Mouse (Mus musculus) ovary, postnatal 36 days (tissue): Measurements from ENCODE around the gene 4921511M17Rik.
"Not testable (repeated sequence)": the region's sequence is repeated elsewhere in the genome, so short reads cannot be mapped to it uniquely, and the experiment has no call there.

ENCODE experiments used
- DNase-seq: peaks from one replicate; pipeline ENCODE4 v3.0.0; 2022; ENCODE audit warnings: low spot score, mixed read lengths

The 4921511M17Rik gene

GRCm38 (mm10) chrX:154033727-154034126 is at the start of gene 4921511M17Rik:
Gene 4921511M17Rik, minus strand, starts transcription at chrX:154033827.
- not testable (repeated sequence) for DNase-seq

- not testable (repeated sequence) for DNase-seq
These were observed 21.3 kb upstream of the 4921511M17Rik start, which contains the start of gene Gm10057 for GRCm38 (mm10) chrX:154054939-154055338. Gene Gm10057, minus strand, starts transcription at chrX:154055039.

- DNase-seq = not testable (repeated sequence)
These were observed 21.1 kb downstream of the 4921511M17Rik start, which contains the start of gene Samt1 for GRCm38 (mm10) chrX:154012540-154012939. Gene Samt1, minus strand, starts transcription at chrX:154012640.

- DNase-seq = not testable (repeated sequence)
These were observed 56.7 kb downstream of the 4921511M17Rik start for GRCm38 (mm10) chrX:153976914-153977313.

DNA sequence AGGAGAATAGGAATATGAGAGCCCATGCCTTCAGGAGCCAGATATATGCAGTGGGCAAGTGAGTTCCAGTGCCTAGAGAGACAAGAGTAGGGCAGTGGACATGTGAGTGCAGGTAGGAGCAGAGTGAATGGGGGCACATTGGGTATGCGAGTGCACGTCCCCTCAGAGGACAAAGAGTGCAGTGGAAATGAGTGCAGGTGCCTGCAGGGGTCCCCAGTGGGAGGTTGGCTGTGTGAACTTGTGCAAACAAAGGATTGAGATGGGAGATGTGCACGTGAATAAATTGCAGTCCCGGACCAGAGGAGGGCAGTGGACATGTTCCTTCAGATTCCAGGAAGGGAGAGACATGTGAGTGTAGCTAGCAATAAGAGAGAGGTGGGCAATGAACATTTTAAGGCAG is 57.2 kb downstream of the 4921511M17Rik start:
- not testable (repeated sequence) for DNase-seq

DNA sequence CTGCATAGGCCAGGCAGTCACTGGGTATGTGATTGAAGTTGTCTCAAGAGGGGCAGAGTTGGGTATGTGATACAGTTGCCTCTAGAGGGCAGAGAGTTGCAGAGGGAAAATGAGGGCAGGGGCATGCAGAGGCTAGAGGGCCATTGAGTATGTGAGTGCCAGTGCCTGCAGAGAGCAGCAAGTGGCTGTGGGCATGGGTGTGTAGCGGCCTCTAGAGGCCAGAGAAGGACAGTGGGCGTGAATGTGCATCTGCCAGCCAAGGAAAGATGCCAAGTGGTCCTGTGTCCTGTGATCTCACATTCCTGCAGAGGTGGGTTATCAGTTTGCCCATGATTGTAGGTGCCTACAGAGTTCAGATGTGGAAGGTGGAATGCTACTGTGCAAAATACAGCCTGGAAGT is 59.2 kb downstream of the 4921511M17Rik start:
- no peak for DNase-seq
